Mouse (Mus musculus) liver, adult 2 months (tissue): ENCODE measurements at regions not wholly inside any gene's neighbourhood (a gene's known extent, or its start where the extent isn't known, plus 50 kb on each side); places are given as distances from the start of the nearest gene placed in this dataset.

Experiments used
- CTCF ChIP-seq: fragments of 200-500 bp; IDR thresholded peaks from 2 replicates; pipeline ENCODE4 v1.5.1; 2011; ENCODE audit warnings: low read depth, low read length, control low read depth
- POLR2A ChIP-seq: fragments of 200-500 bp; IDR thresholded peaks from 2 replicates; pipeline ENCODE4 v1.6.1; 2011; ENCODE audit warnings: low read length, control low read depth; ENCODE audit not compliant: insufficient read depth; ENCODE audit errors: extremely low read depth

- no peak for TF ChIP-seq CTCF
- no peak for TF ChIP-seq POLR2A
Observed at GRCm38 (mm10) chr1:13464311-13464710, 2050.4 kb downstream of the A830018L16Rik start.
